Mouse (Mus musculus) lung, postnatal 0 days (tissue): ENCODE data around the gene Sh3gl2.

Source experiments
- CTCF ChIP-seq: IDR thresholded peaks from 2 replicates; pipeline ENCODE4 v1.5.1; 2016; ENCODE audit warnings: antibody characterized with exemption, mild to moderate bottlenecking
- EP300 ChIP-seq: IDR thresholded peaks from 2 replicates; pipeline ENCODE4 v1.6.1; 2016; ENCODE audit warnings: antibody characterized with exemption, mild to moderate bottlenecking, control low read depth

GRCm38 (mm10) chr4:85272877-85273276, 68.0 kb downstream of the Sh3gl2 start:
- TF ChIP-seq CTCF (no peak), EP300 (no peak)
